Mouse (Mus musculus): Measurements from ENCODE around the gene Uso1.

Uso1 gene

GRCm38 (mm10) chr5:92195716-92196115 lies 58.0 kb downstream of the Uso1 start:
- peak in 1 of 2 experiments; percentile 58 for DNase-seq (ENCODE audit: low spot score in 2 of 2)

GRCm38 (mm10) chr5:92196895-92197811 lies 59.4 kb downstream of the Uso1 start:
- DNase-seq (ENCODE audit: low spot score in 2 of 2), result no peak

- no peak for DNase-seq (ENCODE audit: low spot score in 2 of 2)
Observed at GRCm38 (mm10) chr5:92198266-92198665, 60.5 kb downstream of the Uso1 start.

GRCm38 (mm10) chr5:92204162-92205036 lies 66.7 kb downstream of the Uso1 start:
- no peak for DNase-seq (ENCODE audit: low spot score in 2 of 2)

GRCm38 (mm10) chr5:92205184-92205583 lies 67.4 kb downstream of the Uso1 start:
- DNase-seq (ENCODE audit: low spot score in 2 of 2), result no peak

- no peak for DNase-seq (ENCODE audit: low spot score in 2 of 2)
Observed at GRCm38 (mm10) chr5:92205706-92206105, 68.0 kb downstream of the Uso1 start.

GRCm38 (mm10) chr5:92206121-92206520 lies 68.4 kb downstream of the Uso1 start:
- no peak for DNase-seq (ENCODE audit: low spot score in 2 of 2)

- DNase-seq (ENCODE audit: low spot score in 2 of 2), result no peak
Observed at GRCm38 (mm10) chr5:92210205-92210604, 72.5 kb downstream of the Uso1 start.

GRCm38 (mm10) chr5:92212231-92212630 lies 74.5 kb downstream of the Uso1 start:
- DNase-seq (ENCODE audit: low spot score in 2 of 2), result no peak

GRCm38 (mm10) chr5:92215308-92215707 lies 77.6 kb downstream of the Uso1 start, which contains the start of gene U90926:
Gene U90926 (minus strand): TSS chr5:92215408.
- no peak for DNase-seq (ENCODE audit: low spot score in 2 of 2)

GRCm38 (mm10) chr5:92218915-92219793 lies 81.4 kb downstream of the Uso1 start:
- DNase-seq (ENCODE audit: low spot score in 2 of 2), result peak in 1 of 2 experiments; percentile 54

- no peak for DNase-seq (ENCODE audit: low spot score in 2 of 2)
Observed at GRCm38 (mm10) chr5:92219826-92220225, 82.1 kb downstream of the Uso1 start.

- no peak for DNase-seq (ENCODE audit: low spot score in 2 of 2)
Observed at GRCm38 (mm10) chr5:92220287-92220902, 82.7 kb downstream of the Uso1 start.

GRCm38 (mm10) chr5:92227782-92228181 lies 90.0 kb downstream of the Uso1 start:
- DNase-seq (ENCODE audit: low spot score in 2 of 2), result no peak

- DNase-seq (ENCODE audit: low spot score in 2 of 2), result no peak
Observed at GRCm38 (mm10) chr5:92228776-92229175, 91.0 kb downstream of the Uso1 start.

- DNase-seq (ENCODE audit: low spot score in 2 of 2), result no peak
Observed at GRCm38 (mm10) chr5:92229514-92229913, 91.8 kb downstream of the Uso1 start.

- DNase-seq (ENCODE audit: low spot score in 2 of 2), result no peak
Observed at GRCm38 (mm10) chr5:92230306-92230705, 92.6 kb downstream of the Uso1 start.

- no peak for DNase-seq (ENCODE audit: low spot score in 2 of 2)
Observed at GRCm38 (mm10) chr5:92231836-92232235, 94.1 kb downstream of the Uso1 start.

GRCm38 (mm10) chr5:92233366-92233765 lies 95.6 kb downstream of the Uso1 start:
- no peak for DNase-seq (ENCODE audit: low spot score in 2 of 2)

- DNase-seq (ENCODE audit: low spot score in 2 of 2), result no peak
Observed at GRCm38 (mm10) chr5:92234939-92235557, 97.3 kb downstream of the Uso1 start.
